Mouse (Mus musculus) forebrain, embryonic 13.5 days (tissue): ENCODE data around the gene Nlrc4. TPM values are rescaled to one million over a fixed set of nuclear protein-coding genes. Genes with fewer than 3 reads are reported as not detected.

ENCODE experiments used
- ATAC-seq: fragments of 200-750 bp; cut with Nextera tagmentation; 2 replicates; pipeline ENCODE4 v1.8.0; 2017
- H3K27ac ChIP-seq: fragments of 300-500 bp; sonication (generic); 2 replicates; pipeline ENCODE4 v1.5.1; 2015; ENCODE audit warnings: inconsistent platforms, mild to moderate bottlenecking, moderate library complexity
- H3K27me3 ChIP-seq: fragments of 300-500 bp; sonication (generic); 2 replicates; pipeline ENCODE4 v1.6.1; 2015; ENCODE audit warnings: mild to moderate bottlenecking, inconsistent platforms
- H3K36me3 ChIP-seq: fragments of 300-500 bp; sonication (generic); 2 replicates; pipeline ENCODE4 v1.6.1; 2015; ENCODE audit warnings: mild to moderate bottlenecking, inconsistent platforms; ENCODE audit not compliant: poor library complexity, severe bottlenecking
- H3K4me1 ChIP-seq: fragments of 300-500 bp; sonication (generic); 2 replicates; pipeline ENCODE4 v1.6.1; 2015; ENCODE audit warnings: inconsistent platforms
- H3K4me2 ChIP-seq: fragments of 300-500 bp; sonication (generic); 2 replicates; pipeline ENCODE4 v1.6.1; 2015; ENCODE audit warnings: inconsistent platforms, mild to moderate bottlenecking, moderate library complexity
- H3K4me3 ChIP-seq: fragments of 300-500 bp; sonication (generic); 2 replicates; pipeline ENCODE4 v1.5.1; 2015; ENCODE audit warnings: mild to moderate bottlenecking, inconsistent platforms
- H3K9ac ChIP-seq: fragments of 300-500 bp; sonication (generic); 2 replicates; pipeline ENCODE4 v1.6.1; 2015; ENCODE audit warnings: mild to moderate bottlenecking, inconsistent platforms
- H3K9me3 ChIP-seq: fragments of 300-500 bp; sonication (generic); replicated peaks from 2 replicates; pipeline ENCODE4 v1.6.1; 2016; ENCODE audit warnings: inconsistent platforms
- WGBS: fragments of 180-500 bp; shearing (Covaris S2); methylation state at CpG from one replicate; pipeline ENCODE4 v1.1.7; 2015; 5-methylcytosine and 5-hydroxymethylcytosine counted together
- polyA plus RNA-seq: library from polyadenylated mRNA; unstranded; fragments of >200 nt; fragmentation: Nextera tagmentation; extraction: Ambion mirVana; gene quantifications from 2 replicates; pipeline ENCODE4 v1.2.1, GENCODE M21; 2015

Gene Nlrc4
- polyA plus RNA-seq, 1 experiment from 2014 or later, result 0.31 TPM

DNA sequence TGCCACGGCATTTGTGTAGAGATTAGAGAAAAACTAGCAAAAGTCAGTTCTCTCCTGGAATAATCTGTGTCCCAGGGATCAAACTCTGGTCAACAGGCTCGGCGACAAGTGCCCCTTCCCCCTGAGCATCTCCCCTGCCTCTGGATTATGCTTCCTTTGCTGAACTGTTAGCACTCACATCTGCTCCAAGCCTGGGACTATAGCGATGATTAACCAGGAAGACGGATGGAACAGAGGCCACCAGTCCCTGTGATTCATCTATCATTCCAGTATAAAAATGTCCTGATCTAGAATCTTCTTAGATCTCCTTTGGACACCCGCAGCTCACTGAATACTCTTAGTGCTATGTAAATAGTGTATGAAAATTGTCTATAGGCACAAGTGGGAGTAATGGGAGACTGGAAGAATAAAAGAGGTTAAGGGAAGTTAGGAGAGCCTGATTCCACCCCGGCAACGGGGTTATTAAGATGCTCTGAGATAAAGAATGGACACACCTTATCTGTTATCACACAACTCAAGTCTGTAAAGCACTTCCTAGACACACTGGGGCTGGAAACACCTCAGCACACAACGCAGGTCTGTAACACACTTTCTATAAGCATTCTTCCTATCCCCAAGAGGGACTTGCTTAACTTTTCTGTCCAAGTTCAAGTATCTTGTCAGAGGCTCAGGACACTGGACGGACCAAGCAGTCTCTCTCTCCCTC is 817 bp downstream of the Nlrc4 start:
- H3K4me2 ChIP-seq, result no peak overlapping the region
- WGBS, result 81% methylated on average over 10 of the region's 10 CpGs
- no peak overlapping the region for H3K27ac ChIP-seq
- H3K9me3 ChIP-seq, result no peaks in the 10 kb centered on the region
- no peaks in the 10 kb centered on the region for H3K4me1 ChIP-seq
- H3K9ac ChIP-seq, result no peak overlapping the region
- no peak overlapping the region for H3K4me3 ChIP-seq
- H3K36me3 ChIP-seq, result no peaks in the 10 kb centered on the region
- no peak for ATAC-seq
- no peaks in the 10 kb centered on the region for H3K27me3 ChIP-seq

GRCm38 (mm10) chr17:74456825-74457224 is 2.1 kb downstream of the Nlrc4 start:
- Histone ChIP-seq H3K9me3 (no peaks in the 10 kb centered on the region), H3K9ac (no peak overlapping the region), H3K4me2 (no peak overlapping the region), H3K36me3 (no peaks in the 10 kb centered on the region), H3K27ac (no peak overlapping the region), H3K27me3 (no peaks in the 10 kb centered on the region), H3K4me1 (no peaks in the 10 kb centered on the region), H3K4me3 (no peak overlapping the region)
- 92% methylated on average over 5 of the region's 5 CpGs for WGBS
- no peak for ATAC-seq

- 88% methylated on average over 4 of the region's 4 CpGs for WGBS
- H3K9me3 ChIP-seq, result no peaks in the 10 kb centered on the region
- ATAC-seq, result no peak
Measured at GRCm38 (mm10) chr17:74455426-74455825, 3.5 kb downstream of the Nlrc4 start.

GRCm38 (mm10) chr17:74454660-74455059 is 4.3 kb downstream of the Nlrc4 start:
- Histone ChIP-seq H3K4me1 (no peaks in the 10 kb centered on the region), H3K27me3 (no peaks in the 10 kb centered on the region), H3K4me3 (no peak overlapping the region), H3K4me2 (no peak overlapping the region), H3K27ac (no peak overlapping the region), H3K36me3 (no peaks in the 10 kb centered on the region), H3K9ac (no peak overlapping the region), H3K9me3 (no peaks in the 10 kb centered on the region)
- WGBS, result 85% methylated on average over 1 of the region's 1 CpGs
- ATAC-seq, result no peak

More at GRCm38 (mm10) chr17:74455426-74455825, 3.5 kb downstream of the Nlrc4 start:
- no peak overlapping the region for H3K27ac ChIP-seq
- H3K27me3 ChIP-seq, result no peaks in the 10 kb centered on the region
- H3K4me1 ChIP-seq, result no peaks in the 10 kb centered on the region
- H3K9ac ChIP-seq, result no peak overlapping the region
- no peak overlapping the region for H3K4me3 ChIP-seq
- no peaks in the 10 kb centered on the region for H3K36me3 ChIP-seq
- H3K4me2 ChIP-seq, result no peak overlapping the region

GRCm38 (mm10) chr17:74453928-74454327 is 5.0 kb downstream of the Nlrc4 start:
- Histone ChIP-seq H3K9ac (no peak overlapping the region), H3K4me2 (no peak overlapping the region), H3K36me3 (no peaks in the 10 kb centered on the region), H3K9me3 (no peaks in the 10 kb centered on the region), H3K27me3 (no peaks in the 10 kb centered on the region), H3K4me3 (no peak overlapping the region), H3K4me1 (no peaks in the 10 kb centered on the region), H3K27ac (no peak overlapping the region)
- no peak for ATAC-seq
- 87% methylated on average over 3 of the region's 3 CpGs for WGBS

DNA sequence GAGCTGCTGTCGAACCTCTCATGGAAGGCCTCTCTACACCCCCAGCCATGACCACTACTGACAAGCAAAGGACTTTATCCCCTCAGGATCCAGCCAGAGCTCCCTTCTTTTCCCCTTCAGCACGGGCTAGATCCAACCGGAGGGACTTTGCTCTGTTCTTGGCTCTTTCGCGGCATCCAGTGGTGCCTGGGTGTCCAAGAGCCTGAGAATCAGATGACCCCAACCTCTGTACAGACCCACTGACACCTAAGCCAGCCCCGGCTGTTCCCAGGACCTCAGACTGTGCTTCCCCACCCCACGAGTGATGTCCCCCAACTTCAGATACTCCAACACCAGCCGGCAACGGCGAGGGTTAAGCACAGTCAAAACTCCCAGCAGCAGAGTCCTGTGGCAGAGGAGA is 9.2 kb downstream of the Nlrc4 start:
- Histone ChIP-seq H3K9ac (no peak overlapping the region), H3K27ac (no peak overlapping the region), H3K4me1 (no peaks in the 10 kb centered on the region), H3K27me3 (no peaks in the 10 kb centered on the region), H3K4me2 (no peak overlapping the region), H3K4me3 (no peak overlapping the region), H3K36me3 (no peaks in the 10 kb centered on the region), H3K9me3 (no peaks in the 10 kb centered on the region)
- no peak for ATAC-seq
- WGBS, result 91% methylated on average over 10 of the region's 10 CpGs

DNA sequence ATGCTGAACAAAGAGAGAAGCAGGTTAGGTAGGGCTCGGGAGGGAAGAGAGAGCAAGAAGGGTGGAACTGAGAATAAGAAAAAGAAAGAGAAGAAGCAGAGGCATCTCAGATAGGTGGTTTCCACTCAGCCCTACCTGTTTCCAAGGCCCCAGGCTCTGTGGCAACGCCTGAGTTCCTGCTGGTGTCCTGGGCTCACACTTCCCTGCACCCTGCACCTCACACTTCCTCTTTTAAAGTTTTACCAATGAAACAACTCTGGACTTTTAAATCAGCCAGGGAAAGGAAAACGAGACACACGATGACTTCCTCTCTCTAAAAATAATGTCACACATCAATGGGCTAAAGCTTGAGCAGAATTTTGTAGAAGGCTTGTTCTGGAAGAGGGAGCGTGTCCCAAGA is 18.5 kb downstream of the Nlrc4 start:
- 83% methylated on average over 5 of the region's 5 CpGs for WGBS
- no peak overlapping the region for H3K27ac ChIP-seq
- no peak for ATAC-seq

DNA sequence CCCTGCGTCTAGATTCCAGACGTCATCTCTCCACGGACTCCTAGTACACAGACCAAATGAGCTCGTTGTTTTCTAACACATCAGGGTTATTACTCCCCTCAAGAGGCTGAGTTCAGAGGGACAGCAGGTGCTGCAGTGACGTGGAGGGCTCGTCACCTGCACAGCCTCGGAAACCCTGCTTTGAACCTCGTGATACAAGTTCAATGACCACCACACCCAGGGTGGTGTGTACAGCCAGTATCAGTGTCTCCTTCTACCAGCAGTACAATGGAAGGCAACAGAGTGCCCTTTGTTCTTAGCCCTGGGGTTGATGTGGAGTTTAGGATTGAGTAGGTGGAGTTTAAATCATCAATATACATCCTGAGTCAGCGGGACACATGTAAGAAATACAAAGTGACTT is 21.2 kb downstream of the Nlrc4 start:
- 82% methylated on average over 9 of the region's 9 CpGs for WGBS
- Histone ChIP-seq H3K27me3 (no peaks in the 10 kb centered on the region), H3K36me3 (no peaks in the 10 kb centered on the region), H3K9ac (no peak overlapping the region), H3K4me1 (no peaks in the 10 kb centered on the region), H3K27ac (no peak overlapping the region), H3K4me2 (no peak overlapping the region), H3K4me3 (no peak overlapping the region), H3K9me3 (no peaks in the 10 kb centered on the region)
- no peak for ATAC-seq

More for the DNA sequence above, 18.5 kb downstream of the Nlrc4 start:
- H3K27me3 ChIP-seq, result no peaks in the 10 kb centered on the region
- no peak overlapping the region for H3K9ac ChIP-seq
- H3K4me3 ChIP-seq, result no peak overlapping the region
- no peaks in the 10 kb centered on the region for H3K36me3 ChIP-seq
- no peaks in the 10 kb centered on the region for H3K9me3 ChIP-seq
- no peaks in the 10 kb centered on the region for H3K4me1 ChIP-seq
- H3K4me2 ChIP-seq, result no peak overlapping the region

DNA sequence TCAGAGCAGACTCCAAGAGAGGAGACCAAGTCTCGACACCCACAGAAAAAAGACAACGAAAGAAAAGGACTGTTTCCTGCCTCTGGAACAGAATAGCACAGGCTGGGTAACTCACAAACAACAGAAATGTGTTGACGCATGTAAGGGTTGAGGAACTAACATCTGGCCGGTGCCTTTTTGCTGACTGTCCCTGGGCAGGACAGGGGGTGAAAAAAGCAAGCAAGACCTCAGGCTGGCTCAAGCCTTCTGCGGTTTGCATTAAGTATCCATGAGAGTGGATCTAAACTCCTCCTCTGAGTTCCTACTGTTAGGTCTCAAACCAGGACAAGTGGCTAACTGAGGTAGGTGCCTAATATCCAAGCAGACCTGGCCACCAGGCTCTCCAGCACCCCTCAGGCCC is 26.3 kb downstream of the Nlrc4 start:
- H3K27me3 ChIP-seq, result no peaks in the 10 kb centered on the region
- H3K9ac ChIP-seq, result no peak overlapping the region
- no peaks in the 10 kb centered on the region for H3K9me3 ChIP-seq
- H3K27ac ChIP-seq, result no peak overlapping the region
- no peaks in the 10 kb centered on the region for H3K4me1 ChIP-seq
- 89% methylated on average over 5 of the region's 5 CpGs for WGBS
- no peak overlapping the region for H3K4me3 ChIP-seq
- peaks cover 10% of the 10 kb centered on the region; the same call in 1 of the 2 replicates for H3K36me3 ChIP-seq
- ATAC-seq, result no peak
- H3K4me2 ChIP-seq, result no peak overlapping the region

DNA sequence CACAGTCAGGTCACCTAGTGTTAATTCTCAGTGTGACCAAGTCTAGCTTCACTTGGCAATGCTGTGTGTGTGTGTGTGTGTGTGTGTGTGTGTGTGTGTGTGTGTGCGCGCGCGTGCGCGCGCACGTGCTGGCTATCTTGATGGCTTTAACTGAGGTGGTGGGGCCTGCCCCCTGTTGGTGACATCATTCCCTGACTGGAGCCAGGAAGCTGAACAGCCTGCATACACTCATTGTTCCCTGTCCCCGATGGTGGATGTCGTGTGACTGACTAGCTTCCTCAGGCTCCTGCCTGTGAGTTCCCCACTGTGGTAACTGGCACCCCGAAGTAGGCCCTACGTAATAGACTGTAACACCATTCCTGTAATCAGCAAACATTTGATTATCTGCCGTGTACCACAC is 27.5 kb downstream of the Nlrc4 start:
- ATAC-seq, result no peak
- WGBS, result 75% methylated on average over 13 of the region's 13 CpGs
- H3K27me3 ChIP-seq, result no peaks in the 10 kb centered on the region
- H3K4me2 ChIP-seq, result no peak overlapping the region
- peaks cover 20% of the 10 kb centered on the region; the same call in 1 of the 2 replicates for H3K36me3 ChIP-seq
- no peak overlapping the region for H3K27ac ChIP-seq
- no peak overlapping the region for H3K4me3 ChIP-seq
- no peaks in the 10 kb centered on the region for H3K9me3 ChIP-seq
- no peak overlapping the region for H3K9ac ChIP-seq
- no peaks in the 10 kb centered on the region for H3K4me1 ChIP-seq

- no peaks in the 10 kb centered on the region for H3K27me3 ChIP-seq
- ATAC-seq, result no peak
- no peak overlapping the region for H3K27ac ChIP-seq
- H3K4me1 ChIP-seq, result no peaks in the 10 kb centered on the region
- no peak overlapping the region for H3K4me3 ChIP-seq
- no peaks in the 10 kb centered on the region for H3K9me3 ChIP-seq
- 94% methylated on average over 8 of the region's 8 CpGs for WGBS
- H3K4me2 ChIP-seq, result no peak overlapping the region
- H3K36me3 ChIP-seq, result peaks cover 28% of the 10 kb centered on the region; the same call in 1 of the 2 replicates
- H3K9ac ChIP-seq, result no peak overlapping the region
Measured at GRCm38 (mm10) chr17:74430074-74430473, 28.9 kb downstream of the Nlrc4 start.

GRCm38 (mm10) chr17:74424401-74425005 is 34.4 kb downstream of the Nlrc4 start:
- no peaks in the 10 kb centered on the region for H3K9me3 ChIP-seq
- H3K27ac ChIP-seq, result peak overlapping the region; percentile 12
- no peaks in the 10 kb centered on the region for H3K27me3 ChIP-seq
- WGBS, result 69% methylated on average over 12 of the region's 12 CpGs
- H3K4me3 ChIP-seq, result no peak overlapping the region
- peaks cover 8% of the 10 kb centered on the region; the same call in 1 of the 2 replicates for H3K4me1 ChIP-seq
- ATAC-seq, result peak; percentile 73
- H3K9ac ChIP-seq, result peak overlapping the region; percentile 16; the same call in 1 of the 2 replicates
- H3K36me3 ChIP-seq, result peaks cover 69% of the 10 kb centered on the region
- 0 out of 2 replicates have a peak overlapping the region, but pooled peaks have one; percentile 7 for H3K4me2 ChIP-seq
